Mouse (Mus musculus) lung, postnatal 4 days (tissue): ENCODE measurements around the gene Gm42674.

Experiments used
- DNase-seq, 2 experiments: peaks; one replicate each; pipeline ENCODE4 v3.0.0; 2021

The Gm42674 gene

DNA sequence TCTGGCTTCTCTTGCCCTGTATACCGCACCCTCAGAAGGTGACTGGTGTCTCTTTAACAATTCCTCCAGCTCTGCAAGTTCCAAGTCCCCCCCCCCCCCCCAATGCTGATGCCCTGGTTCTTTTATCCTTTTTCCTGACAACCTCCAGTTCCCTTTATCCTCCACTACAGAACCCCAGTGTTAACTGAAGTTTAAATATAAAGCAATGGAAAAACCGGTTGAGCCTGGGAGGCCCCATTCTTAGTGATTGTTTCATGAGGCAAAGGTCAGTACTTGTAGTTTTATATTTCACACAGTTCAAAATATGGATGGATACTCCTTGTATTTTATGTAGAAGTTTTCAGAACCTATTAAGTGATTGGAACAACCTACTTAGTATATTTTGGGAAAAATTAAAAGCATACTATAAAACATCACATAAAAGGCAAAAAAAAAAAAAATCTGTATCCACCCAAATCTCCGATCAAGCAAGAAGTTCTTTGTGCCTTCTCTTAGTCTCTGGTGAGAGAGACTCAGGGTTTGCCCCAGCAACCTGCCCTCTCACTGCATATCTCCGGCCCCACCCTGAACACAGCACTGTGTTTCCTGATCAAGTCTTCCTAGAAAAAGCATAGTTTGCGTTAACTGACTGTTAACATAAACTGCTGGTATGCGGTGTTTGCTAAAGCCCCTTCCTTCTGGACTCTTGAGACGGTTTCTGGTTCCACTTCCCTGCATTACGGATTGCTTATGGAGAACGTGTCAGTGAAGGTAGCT lies 24.7 kb downstream of the Gm42674 start:
- no peak for DNase-seq

DNA sequence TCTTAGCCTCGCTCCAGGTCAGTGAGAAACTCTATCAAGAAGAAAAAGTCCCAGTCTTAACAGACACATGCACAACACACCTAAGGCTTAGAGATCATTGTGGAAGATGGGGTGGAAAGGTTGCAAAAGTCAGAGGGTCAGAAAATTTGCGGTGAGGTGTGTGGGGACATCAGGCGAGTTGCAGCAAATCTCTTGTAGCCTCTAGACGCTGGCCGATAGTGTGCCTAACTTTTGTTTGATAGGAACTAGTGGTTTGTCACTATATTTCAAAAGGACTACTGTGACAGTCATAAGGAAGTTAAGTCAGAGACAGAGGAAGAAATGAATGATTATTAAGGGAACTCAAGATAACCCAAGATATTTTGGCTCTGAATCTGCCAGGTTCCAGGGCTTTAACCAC lies 25.7 kb downstream of the Gm42674 start:
- no peak for DNase-seq

DNA sequence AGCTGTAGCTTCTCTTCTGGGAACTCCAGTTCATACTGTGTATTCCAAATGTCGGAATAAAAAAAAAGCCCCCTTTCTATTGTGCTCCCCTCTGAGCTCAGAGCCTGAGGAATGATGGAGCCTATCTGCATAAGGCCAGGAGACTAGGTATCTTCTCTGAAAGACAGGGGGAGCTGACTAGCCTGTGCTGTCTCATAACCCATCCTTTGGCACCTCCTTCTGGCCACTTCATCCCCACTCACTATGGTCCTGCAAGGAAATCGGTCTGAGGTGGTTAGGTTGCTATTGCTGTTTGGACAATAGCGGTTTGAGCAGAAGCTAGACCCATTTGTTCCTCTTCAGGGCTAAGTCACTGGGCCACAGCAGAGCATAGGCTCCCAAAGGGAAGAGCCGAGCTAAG lies 26.1 kb downstream of the Gm42674 start:
- peak in 1 of 2 experiments; percentile 28 for DNase-seq

DNA sequence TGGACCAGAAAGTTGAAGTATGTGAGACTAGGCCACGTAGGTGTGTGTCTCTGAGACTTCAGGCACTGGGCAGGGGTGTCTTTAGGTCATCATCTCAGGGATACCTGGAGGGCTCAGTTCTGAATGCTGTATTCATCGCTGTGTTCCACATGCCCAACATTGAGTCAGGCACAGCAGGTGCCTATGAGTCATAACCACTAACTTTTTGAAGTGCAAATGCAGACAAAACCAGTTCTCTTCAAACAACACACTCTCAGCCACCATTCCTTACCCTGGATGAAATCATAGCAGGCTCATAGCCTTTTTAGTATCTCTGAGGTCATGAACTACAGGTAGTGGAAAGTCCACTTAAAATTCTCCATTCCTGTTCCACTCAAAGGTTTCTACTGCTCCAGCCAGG lies 27.6 kb downstream of the Gm42674 start:
- no peak for DNase-seq

DNA sequence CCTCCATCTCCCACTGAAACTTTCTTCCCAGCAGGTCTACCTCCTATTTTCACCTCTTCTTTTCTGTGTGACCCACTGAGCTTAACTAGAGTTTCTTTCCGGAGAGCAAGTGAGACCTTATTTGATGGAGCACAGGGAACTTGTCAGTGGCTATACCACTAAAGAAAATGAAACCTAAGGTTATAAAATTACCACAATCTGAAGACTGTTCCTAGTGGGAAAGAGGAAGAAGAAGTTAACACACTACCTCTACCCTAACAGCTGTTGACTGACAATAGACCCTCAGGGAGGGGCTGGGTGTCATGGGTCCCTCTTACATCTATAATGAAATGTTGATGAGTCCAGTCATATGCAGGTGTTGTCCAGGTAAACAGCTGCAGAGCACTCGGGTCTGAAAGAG lies 30.3 kb downstream of the Gm42674 start:
- no peak for DNase-seq

DNA sequence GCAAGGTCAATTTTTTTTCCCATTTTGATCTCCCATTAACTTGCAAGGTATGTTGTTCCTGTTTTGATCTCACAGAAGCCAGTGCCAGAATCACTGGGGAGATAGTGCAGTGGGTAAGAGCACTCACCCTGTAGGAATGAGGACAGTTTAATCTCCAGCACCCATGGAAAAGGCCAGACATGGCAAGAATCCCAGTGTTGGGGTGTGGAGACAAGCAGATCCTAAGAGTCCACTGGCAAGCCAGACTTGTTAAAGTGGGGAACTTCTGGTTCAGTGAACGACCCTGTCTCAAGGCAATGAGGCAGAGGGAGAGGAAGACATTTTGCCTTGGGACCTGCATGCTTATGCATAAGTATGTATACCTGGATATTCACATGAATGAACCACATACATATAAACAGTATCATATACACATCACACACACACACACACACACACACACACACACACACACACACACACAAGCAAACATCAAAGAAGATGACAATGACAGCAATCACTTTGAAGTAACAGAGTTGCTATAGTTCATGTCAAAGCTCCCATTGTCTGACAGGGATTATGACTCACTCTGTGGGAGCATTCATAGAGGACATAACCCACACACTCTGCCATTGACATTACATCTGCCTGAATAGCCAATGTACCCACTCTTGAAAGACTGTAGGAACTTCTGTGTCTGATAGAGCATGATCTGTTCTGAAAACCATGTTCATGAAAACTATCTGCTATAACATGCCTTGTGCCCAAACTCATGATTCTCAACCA lies 37.0 kb downstream of the Gm42674 start:
- no peak for DNase-seq

DNA sequence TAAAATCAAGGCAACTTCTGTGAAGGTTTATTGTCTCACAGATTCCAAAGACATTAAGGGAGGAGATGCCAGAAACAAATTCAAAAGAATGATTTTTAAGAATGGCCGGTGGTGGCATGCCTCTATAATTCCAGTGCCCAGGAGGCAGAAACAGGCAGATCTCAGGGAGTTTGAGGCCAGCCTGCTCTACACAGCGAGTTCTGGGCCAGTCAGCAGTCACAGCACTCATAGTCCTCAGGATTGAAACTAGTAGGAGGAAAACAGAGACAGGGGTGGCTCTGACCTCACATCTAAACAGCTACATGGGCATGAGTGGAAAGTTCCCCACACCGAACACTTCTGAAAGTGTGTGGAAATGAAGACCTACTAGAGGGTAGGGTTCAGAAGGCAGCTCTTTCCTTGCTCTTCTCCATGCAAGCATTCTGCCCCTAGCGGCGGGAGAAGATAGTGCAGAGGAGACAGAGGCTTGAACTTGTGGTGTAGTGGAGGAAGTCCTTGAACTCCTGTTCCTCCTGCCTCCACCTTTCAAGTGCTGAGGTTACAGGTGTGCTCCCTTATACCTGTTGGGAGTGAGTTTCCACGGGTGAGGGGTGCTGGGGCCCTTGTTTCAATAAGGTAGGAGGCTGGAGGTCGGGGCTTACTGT lies 37.9 kb downstream of the Gm42674 start:
- DNase-seq, result peak in 1 of 2 experiments; percentile 43

DNA sequence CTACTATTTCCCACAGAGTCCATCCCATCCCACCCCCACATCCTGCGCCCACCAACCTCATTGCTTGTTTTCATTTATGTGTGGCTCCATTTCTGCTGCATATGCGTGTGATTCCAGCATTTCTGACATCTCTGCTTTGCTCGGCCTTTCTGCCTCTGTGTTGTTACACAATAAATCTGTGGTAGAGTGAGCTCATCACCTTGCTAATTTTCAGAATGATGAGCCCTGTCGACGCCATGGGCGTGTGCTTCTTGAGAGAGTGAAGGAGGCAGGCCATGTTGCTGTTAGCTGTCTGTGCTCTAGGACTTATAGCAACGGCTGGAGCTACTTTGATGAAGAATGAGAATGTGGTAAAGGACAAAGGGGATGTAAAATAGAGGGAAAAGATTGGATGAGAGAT lies 39.3 kb downstream of the Gm42674 start:
- DNase-seq, result no peak

DNA sequence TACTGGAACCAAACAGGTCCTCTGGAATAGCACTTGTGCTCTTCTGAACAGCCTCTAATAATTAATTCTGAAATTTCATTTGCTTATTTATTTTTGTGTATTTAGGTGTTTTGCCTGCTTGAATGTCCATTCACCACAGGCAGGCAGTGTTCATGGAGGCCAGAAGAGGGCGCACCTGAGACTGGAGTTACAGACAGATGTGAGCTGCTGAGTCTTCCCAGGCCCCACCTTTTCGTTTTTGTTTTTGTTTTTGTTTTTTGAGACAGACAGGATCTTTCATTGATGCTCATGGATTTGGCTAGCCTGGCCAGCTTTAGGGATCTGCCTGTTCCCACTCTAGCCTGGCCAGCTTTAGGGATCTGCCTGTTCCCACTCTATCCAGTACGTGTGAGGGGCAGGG lies 42.5 kb downstream of the Gm42674 start:
- DNase-seq, result peak; percentile 45 to 67

DNA sequence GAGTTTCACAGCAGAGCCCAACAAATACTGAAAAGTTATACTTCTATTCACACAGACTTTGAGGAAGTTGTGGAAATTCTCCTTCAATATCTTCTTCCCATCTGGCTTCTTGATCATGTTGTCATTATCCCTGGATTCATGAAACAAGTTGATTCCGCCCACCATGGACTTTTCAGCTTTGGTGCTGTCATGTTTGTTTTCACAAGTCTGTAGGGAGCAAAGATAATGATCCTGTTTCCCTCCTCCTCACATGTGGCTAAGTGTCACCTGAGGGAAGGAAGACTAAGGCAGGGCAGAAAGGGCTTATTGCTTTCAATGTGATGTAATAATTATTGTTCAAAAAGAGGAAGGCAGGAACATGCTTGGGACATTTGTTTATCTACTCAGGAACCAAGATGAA lies 45.6 kb downstream of the Gm42674 start:
- no peak for DNase-seq

DNA sequence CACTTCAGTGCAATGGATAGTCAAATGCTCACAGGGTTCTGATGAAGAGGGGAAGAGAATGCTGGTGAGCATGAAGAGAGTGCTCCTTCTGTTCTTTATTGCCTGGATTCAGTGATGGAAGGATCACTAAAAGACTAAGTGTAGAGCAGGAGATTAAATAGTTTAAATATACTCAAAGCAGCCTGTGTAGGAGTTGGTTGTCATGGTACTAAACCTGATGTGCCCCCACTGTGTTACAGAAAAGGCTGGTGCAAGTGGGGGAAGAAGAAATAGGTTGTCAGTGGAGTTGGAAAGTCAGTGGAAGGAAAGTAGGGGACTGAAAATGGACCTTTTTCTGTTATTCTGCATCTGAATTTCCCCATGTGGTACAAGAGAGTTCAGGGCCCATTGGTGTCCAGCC lies 47.3 kb downstream of the Gm42674 start:
- DNase-seq, result no peak

DNA sequence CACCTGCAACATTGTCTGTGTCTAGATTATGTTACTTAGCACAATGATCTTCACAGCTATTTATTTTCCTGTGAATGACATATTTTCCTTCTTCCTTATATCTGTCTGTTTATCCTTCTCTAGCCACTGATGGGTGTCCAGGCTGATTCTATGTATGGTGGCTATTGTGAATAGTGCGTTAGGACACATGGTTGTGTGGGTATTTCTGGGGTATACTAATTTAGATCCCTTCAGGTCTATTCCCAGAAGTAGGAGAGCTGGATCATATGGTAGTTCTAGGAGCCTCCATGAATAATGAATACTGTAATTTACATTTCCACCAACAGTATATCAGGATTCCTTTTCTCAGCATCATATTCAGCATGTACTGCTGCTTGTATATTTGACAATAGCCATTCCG lies 48.1 kb downstream of the Gm42674 start:
- no peak for DNase-seq

DNA sequence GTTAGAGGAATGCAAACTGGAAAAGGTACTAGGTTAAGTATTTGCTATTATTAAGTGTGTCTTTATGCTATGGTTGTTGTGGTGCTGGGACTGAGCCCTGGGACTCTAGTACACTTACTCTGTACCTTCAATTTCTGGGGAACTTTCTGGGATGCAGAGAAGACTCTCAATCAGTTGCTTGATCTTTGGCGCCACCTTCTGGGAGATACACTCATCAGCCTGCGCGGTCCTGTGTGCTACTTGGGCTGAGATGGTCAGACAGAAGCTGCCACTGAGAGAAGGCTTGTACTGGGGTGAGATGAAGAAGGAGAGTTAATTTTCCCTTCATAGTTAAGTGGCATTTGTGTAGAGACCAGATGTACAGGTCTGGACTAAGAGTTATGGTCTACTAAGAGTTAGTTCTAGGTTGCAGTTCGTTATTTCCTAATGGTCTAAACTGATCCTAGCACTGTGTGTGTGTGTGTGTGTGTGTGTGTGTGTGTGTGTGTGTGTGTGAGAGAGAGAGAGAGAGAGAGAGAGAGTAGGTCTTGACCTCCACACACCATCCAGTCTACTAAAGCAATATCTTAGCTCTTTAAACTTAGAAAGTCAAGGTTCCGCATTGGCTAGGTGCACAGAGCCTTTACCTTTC lies 51.3 kb downstream of the Gm42674 start:
- DNase-seq, result peak; percentile 49 to 77

DNA sequence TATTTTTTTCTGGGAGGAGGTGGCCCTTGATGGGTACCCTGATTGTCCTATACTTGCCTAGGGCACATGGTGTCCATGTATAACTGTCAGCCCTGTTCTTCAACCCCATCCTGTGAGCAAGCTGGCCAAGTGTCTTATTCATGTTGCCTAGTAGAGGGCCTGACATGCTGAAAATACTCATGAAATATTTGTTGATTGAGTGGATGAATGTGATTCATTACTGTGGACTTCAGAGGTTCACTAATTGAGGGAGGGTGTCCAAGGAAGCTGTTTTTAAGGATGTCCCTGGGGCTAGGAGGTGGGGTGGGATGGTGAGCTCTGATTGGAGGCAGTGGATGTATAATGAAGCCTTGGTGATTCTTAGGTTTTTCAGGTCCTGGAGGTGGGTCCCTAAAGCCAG lies 52.0 kb downstream of the Gm42674 start, which contains the start of gene S100a7a:
Gene S100a7a, plus strand, starts transcription at position 301 of the 400 bp plus-strand sequence.
- DNase-seq, result no peak
